Mouse (Mus musculus) CH12.LX (cell line): ENCODE data around the gene Foxo6.

Experiments used
- CTCF ChIP-seq, 2 experiments: IDR thresholded peaks in 1 of 2; conservative IDR thresholded peaks in 1 of 2; 2 replicates each; pipeline ENCODE4 v1.5.1; 2011 to 2012; ENCODE audit warnings: low read depth in 2 of 2, low read length in 2 of 2, improper control_type of control experiment in 1 of 2, inconsistent platforms in 1 of 2, mild to moderate bottlenecking in 1 of 2, moderate library complexity in 1 of 2
- EP300 ChIP-seq: IDR thresholded peaks from 2 replicates; pipeline ENCODE4 v1.6.1; 2011; ENCODE audit warnings: low read length, improper control_type of control experiment
- KAT2A ChIP-seq: IDR thresholded peaks from 2 replicates; pipeline ENCODE4 v1.6.1; 2012; ENCODE audit warnings: low read length, improper control_type of control experiment, inconsistent platforms; ENCODE audit not compliant: insufficient replicate concordance
- MAFK ChIP-seq: IDR thresholded peaks from 2 replicates; pipeline ENCODE4 v1.6.1; 2011; ENCODE audit warnings: low read length, improper control_type of control experiment; ENCODE audit not compliant: insufficient replicate concordance
- MAX ChIP-seq: IDR thresholded peaks from 2 replicates; pipeline ENCODE4 v1.6.1; 2011; ENCODE audit warnings: low read length, improper control_type of control experiment
- RAD21 ChIP-seq: IDR thresholded peaks from 2 replicates; pipeline ENCODE4 v1.6.1; 2011; ENCODE audit warnings: low read depth, mild to moderate bottlenecking, low read length, improper control_type of control experiment, moderate library complexity
- UBTF ChIP-seq: IDR thresholded peaks from 2 replicates; pipeline ENCODE4 v1.6.1; 2012; ENCODE audit warnings: low read depth, mild to moderate bottlenecking, inconsistent platforms, low read length, improper control_type of control experiment, moderate library complexity

GRCm38 (mm10) chr4:120332934-120333421, 45.8 kb upstream of the Foxo6 start:
- TF ChIP-seq CTCF (conservative IDR thresholded peaks at IDR 0.05 in 1 of 2, IDR thresholded peaks at IDR 0.05 in 1 of 2; ENCODE audit: low read depth in 2 of 2, low read length in 2 of 2) (no peak), KAT2A (no peak), UBTF (no peak), MAX (no peak), EP300 (no peak), MAFK (no peak), RAD21 (no peak)
